Mouse (Mus musculus) left cerebral cortex, postnatal 4 days (tissue): ENCODE results near the gene Erbb2. TPM values are rescaled to one million over a fixed set of nuclear protein-coding genes. Genes with fewer than 3 reads are reported as not detected.

Experiments used
- DNase-seq: peaks from one replicate; pipeline ENCODE4 v3.0.0-alpha.2; 2022
- intact Hi-C: fragments of 180-260 bp; cut with DNase I; formaldehyde crosslinking; loops from one replicate; pipeline ENCODE4 v1.15.1; 2025
- total RNA-seq, 2 experiments: library from RNA; stranded (reverse); gene quantifications; 2 replicates each; pipeline ENCODE4 v1.2.3; 2021

Erbb2 gene
- total RNA-seq, 2 experiments from 2014 or later: 3.9 to 4.1 TPM

GRCm38 (mm10) chr11:98414162-98414561, 1.9 kb downstream of the Erbb2 start:
- intact Hi-C loops: no loop called here
- DNase-seq: no peak

- intact Hi-C loops: no loop called here
- DNase-seq: no peak
These were observed 4.8 kb downstream of the Erbb2 start for GRCm38 (mm10) chr11:98417074-98417473.

DNA sequence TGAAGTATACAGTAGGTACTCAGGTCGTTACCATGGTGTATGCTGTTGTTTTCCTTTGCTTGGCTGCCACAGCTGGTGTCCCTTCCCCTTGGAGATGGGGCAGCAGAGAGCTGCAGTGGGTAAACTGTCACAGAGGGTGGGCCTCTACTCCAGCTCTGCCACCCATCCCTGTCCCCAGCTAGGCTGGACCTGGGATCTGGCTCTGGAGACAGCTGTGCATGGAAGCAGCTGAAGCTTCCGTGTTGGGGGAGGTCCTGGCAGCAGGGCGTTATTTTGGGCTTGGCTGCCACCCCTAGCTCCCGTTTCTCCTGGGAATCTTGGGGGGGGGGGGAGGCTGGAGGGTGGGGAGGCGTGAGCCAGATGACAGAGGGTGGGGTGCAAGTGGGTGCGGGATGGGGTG, 6.0 kb downstream of the Erbb2 start:
- DNase-seq: no peak
- intact Hi-C loops: no loop called here

DNA sequence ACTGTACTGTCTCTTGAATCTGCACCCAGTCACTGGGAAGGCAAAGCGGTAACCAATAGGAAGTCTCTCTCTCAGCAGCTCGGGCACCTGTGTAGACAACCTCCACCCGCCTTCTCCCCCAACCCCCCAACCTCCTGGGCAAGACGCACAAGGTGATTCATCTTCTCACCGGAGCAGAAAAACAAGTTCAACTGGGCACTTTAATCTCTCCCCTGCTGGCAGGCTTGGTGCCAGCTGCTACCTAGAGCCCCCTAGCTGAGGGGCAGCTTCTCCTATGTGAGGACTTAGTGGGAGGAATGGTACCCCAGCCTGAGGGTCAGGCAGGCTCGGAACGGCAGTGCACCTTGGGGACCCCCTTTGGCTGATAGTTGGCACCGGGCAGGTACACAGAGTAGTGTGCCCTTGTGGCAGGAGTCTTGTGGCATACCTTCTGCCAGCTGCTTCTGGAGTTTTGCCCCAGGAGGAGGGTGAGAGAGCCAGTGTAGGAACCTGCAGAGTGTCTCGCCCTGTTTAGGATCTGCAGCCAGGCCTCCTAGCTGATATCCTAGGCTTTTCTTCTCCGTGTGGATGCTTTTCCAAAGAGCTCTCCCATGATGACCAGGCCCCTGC, 6.8 kb downstream of the Erbb2 start:
- no peak for DNase-seq
- intact Hi-C loops: no loop called here

- intact Hi-C loops: no loop called here
- DNase-seq: no peak
These were observed 14.3 kb downstream of the Erbb2 start for GRCm38 (mm10) chr11:98426592-98426991.

DNA sequence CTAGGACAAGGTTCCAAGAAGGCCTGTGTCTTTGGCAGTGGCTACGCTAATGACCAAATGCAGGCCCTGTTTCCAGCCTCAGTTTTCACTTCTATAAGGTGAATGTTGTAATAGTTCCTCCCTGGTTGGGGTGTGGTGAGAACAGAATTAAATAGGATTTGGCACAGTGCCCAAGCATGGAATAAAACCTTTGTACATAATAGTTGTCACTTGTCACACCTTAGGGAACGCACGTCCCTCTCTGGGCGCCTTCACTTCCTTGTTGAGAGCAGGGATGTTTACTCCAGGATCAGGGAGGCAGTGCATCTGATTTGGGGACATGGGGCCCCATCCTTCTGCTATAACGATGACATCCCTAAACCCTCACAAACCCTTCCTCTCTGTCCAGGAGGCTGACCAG, 16.2 kb downstream of the Erbb2 start:
- intact Hi-C loops: no loop called here
- DNase-seq: no peak

- no peak for DNase-seq
- intact Hi-C loops: no loop called here
These were observed 19.7 kb downstream of the Erbb2 start for GRCm38 (mm10) chr11:98431743-98432502.

GRCm38 (mm10) chr11:98435723-98436122, 23.5 kb downstream of the Erbb2 start:
- intact Hi-C loops: no loop called here
- DNase-seq: no peak

DNA sequence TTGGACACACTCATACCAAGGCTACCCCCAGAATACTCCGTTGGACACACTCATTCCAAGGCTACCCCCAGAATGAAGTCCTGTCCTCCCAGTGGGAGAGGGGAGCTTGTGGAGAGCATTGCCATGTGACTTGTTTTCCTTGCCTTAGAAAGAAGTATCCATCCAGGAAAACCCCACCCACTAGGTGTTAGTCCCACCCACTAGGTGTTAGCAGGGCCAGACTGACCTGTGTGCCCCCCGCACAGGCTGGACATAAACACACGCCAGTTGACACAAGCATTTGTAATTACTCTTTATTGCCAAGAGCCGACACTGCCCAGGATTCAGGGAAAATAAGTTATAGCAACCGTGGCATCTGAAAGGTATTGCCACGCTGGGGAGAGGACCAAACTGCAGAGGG, 25.2 kb downstream of the Erbb2 start:
- intact Hi-C loops: no loop called here
- no peak for DNase-seq

- DNase-seq: peak; percentile 97
- intact Hi-C loops: no loop called here
These were observed 26.3 kb downstream of the Erbb2 start, which contains the start of gene Mien1 for GRCm38 (mm10) chr11:98438331-98439158. Gene Mien1, minus strand, starts transcription at chr11:98438991.

- intact Hi-C loops: no loop called here
- no peak for DNase-seq
These were observed 31.4 kb downstream of the Erbb2 start for GRCm38 (mm10) chr11:98443688-98444087.

- intact Hi-C loops: no loop called here
- no peak for DNase-seq
These were observed 33.0 kb downstream of the Erbb2 start for GRCm38 (mm10) chr11:98445238-98445637.

DNA sequence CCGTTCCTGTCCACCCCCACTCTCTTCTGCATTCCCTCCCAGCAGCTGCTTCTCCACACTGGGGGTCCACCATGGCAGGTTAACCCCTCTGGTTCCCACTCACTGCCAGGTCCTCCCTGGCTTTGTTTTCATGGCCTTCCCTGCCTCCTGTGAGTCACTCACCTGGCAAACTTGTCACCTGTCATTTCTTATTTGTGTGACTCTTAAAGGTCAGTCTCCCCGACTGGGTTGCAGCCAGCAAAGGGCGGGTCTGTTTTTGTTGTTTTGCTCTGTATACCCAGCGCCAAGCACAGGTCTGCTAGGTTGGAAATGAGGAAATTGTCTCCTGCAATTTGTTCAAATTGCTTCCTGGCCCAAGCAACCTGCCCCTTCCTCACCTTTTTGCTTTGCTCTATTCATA, 33.4 kb downstream of the Erbb2 start:
- no peak for DNase-seq
- intact Hi-C loops: no loop called here

DNA sequence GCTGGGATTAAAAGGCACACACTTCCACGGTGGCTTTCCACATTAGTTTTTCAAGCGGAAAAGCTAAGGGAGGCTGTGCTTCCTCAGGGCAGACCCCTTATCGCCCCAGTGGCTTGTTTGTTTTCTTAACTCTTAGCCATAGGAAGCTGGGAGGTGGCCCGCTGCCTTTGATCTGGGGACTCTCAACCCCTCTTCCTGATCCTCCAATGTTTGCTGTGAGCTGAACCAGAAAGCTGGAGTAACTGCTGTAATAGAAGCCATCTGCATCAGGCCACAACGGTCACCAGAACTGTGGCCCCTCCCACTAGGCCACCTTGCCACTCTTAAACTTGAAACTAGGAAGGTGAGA, 33.9 kb downstream of the Erbb2 start, which contains the start of gene Grb7:
Grb7 (plus strand) TSS at position 182 of the 349 bp plus-strand sequence.
- intact Hi-C loops: no loop called here
- DNase-seq: no peak

DNA sequence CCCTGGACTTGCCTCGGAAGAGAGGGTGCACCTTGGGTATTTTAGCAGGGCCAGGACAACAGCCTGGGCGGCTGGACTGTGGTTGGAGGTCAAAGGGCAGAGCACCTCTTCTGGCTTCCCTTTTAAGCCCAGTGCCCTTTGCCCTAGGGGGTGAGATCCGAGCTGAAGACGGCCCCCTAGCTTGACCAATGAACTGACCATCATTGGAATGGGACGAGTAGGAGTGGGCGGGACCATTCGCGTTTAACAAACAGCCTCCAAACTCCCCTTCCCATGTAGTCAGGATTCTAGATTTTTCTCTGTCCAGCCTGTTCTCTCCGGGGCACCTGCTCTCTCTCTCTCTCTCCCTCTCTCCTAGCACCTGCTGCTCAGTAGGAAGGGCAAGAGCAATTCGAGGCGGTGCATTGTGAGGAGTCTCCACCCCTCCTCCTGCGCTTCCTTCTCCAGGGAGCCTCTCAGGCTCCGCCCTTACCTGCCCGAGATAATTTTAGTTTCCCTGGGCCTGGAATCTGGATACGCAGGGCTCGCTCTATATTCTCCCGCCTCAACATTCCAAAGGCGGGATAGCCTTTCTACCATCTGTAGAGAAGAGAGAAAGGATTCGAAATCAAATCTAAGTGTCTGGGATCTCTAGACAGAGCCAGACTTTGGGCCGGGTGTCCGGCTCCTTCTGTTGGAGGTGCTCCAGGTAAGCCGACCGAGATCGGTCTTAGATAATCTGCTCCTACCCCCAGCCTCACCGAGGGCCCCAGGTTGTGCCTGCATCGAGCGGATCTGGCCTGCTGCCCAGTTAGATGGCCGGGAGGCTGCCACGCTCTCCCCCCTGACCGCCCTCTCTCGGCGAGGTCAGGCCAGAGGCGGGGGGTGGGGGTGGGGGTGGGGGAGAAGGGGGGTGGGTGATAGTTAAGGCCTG, 34.5 kb downstream of the Erbb2 start:
- peak; percentile 17 for DNase-seq
- intact Hi-C loops: no loop called here

DNA sequence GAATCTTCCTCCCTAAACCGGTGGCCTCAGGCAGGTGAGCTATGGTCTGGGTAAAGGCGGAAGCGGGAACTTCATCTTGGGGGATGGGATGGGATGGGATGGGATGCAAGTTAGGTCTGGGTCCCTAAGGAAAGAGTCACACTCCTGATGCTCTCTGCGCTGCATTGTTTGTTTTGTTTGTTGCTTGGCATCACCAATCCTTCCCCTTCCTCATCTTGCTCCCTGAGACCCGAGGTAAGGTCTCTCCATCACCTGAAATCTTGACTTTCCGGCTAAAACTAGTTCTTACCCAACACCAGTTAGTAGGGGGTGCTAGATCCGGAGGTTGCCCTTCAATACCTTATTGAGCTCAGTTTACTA, 35.2 kb downstream of the Erbb2 start:
- DNase-seq: no peak
- intact Hi-C loops: no loop called here

DNA sequence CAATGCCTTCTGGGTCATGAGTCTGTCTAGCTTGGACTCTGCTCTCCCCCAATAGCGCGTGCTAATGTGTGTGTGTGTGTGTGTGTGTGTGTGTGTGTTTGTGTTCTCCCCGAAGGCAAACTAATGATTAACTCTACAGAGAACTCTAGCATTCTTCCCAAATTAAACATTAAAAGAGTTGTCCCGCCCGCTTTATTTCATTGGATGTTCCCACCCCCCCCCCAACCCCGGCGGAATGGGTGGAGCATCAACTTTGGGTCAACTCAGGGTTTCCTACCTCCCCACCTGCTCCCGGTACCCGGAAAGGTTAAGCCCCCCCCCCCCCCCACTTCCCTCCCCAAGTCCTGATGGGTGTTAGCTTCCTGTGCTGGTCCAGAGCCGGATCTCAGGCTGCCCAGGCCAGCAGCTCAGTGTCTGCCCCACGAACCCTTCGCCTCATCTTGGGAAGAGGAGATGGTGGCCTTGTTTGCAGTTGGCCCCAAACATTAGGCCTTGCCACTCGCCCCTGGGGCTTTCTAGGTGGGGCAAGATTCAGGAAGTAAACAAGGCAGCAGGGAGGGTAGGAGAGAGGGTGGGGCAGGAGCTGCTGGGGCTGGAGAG, 36.0 kb downstream of the Erbb2 start:
- intact Hi-C loops: no loop called here

DNA sequence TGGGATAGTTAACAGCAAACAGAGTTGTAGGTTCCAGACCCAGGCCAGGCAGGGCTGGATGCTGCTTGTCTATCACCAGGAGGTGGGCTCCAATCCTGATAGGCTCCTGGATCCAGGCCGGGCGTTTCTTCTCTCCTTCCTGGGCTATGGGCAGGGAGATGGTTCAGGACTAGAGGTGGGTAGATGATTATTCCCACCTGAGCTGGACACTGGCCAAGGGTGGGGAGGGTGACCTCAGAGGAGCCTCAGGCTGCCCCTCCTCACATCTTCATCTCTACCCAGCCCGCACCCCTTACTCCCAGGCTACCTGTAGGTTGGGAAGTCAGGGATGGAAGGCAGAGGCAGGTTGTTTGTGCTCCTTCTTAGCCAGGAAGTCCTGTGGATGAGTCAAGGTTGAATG, 37.1 kb downstream of the Erbb2 start:
- intact Hi-C loops: no loop called here
- no peak for DNase-seq

More for the DNA sequence above, 36.0 kb downstream of the Erbb2 start:
- no peak for DNase-seq

DNA sequence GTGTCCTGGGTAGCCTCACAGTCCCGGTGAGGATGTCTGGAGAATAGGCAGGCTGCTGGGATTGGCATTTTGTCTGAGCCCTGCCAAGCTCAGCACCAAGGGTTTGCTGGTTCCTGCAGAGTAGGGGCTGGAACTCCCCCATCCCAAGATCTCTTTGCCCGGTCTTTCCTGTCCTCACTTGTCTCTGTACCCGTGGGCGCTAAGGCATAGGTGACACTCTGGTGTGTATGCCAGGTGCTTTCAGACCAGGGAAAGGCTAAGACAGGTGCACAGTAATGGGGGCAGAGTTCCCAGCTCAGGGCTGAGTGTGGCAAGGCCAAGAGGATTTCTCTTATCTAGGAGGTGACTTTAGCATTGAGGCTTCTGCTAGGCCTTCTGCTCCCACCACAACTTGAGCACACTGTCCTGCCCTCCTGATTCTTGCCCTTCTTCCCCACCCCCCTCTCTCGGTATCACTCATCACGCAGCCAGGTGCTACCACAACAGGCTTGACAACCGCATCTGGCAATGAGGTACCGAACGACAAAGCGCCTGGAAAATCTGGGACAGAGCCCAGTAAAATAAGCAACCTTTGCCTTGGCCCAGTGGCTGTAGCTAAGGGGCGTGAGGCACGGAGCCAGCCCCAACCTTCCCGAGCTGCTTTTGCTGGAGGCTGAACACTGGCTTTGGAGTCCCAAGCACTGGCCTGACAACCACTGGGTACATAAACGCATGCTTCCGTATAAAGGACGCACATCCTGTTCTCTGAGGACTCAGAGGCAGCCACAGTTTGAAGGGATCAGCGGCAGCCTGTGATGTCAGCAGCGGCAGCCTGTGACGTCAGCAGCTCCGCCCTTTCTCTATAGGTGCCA, 37.9 kb downstream of the Erbb2 start:
- peak; percentile 16 for DNase-seq
- intact Hi-C loops: no loop called here
